Mouse (Mus musculus) urinary bladder, postnatal 10 days (tissue): ENCODE measurements at regions not wholly inside any gene's neighbourhood (a gene's known extent, or its start where the extent isn't known, plus 50 kb on each side); places are given as distances from the start of the nearest gene placed in this dataset.

ENCODE experiments used
- DNase-seq: peaks from one replicate; pipeline ENCODE4 v3.0.0; 2022; ENCODE audit warnings: low spot score

- no peak for DNase-seq
Observed at GRCm38 (mm10) chr9:101445764-101446163, 194.2 kb upstream of the Ppp2r3a start.

GRCm38 (mm10) chr9:101445293-101445692 is 193.7 kb upstream of the Ppp2r3a start:
- no peak for DNase-seq

GRCm38 (mm10) chr9:101439856-101440255 is 188.3 kb upstream of the Ppp2r3a start:
- no peak for DNase-seq

GRCm38 (mm10) chr9:101438564-101439180 is 187.1 kb upstream of the Ppp2r3a start:
- no peak for DNase-seq

- no peak for DNase-seq
Observed at GRCm38 (mm10) chr9:101424974-101425670, 173.5 kb upstream of the Ppp2r3a start.

- no peak for DNase-seq
Observed at GRCm38 (mm10) chr9:101423041-101423440, 171.4 kb upstream of the Ppp2r3a start.

GRCm38 (mm10) chr9:101422006-101422405 is 170.4 kb upstream of the Ppp2r3a start:
- DNase-seq, result no peak

GRCm38 (mm10) chr9:101421136-101421535 is 169.5 kb upstream of the Ppp2r3a start:
- no peak for DNase-seq

GRCm38 (mm10) chr9:101420181-101420580 is 168.6 kb upstream of the Ppp2r3a start:
- no peak for DNase-seq

- DNase-seq, result no peak
Observed at GRCm38 (mm10) chr9:101417660-101418059, 166.1 kb upstream of the Ppp2r3a start.

GRCm38 (mm10) chr9:101416321-101416720 is 164.7 kb upstream of the Ppp2r3a start:
- no peak for DNase-seq

- DNase-seq, result no peak
Observed at GRCm38 (mm10) chr9:101413071-101413633, 161.6 kb upstream of the Ppp2r3a start.

GRCm38 (mm10) chr9:101411951-101412350 is 160.4 kb upstream of the Ppp2r3a start:
- no peak for DNase-seq

GRCm38 (mm10) chr9:101411532-101411880 is 159.9 kb upstream of the Ppp2r3a start:
- no peak for DNase-seq

GRCm38 (mm10) chr9:101410783-101411531 is 159.4 kb upstream of the Ppp2r3a start:
- no peak for DNase-seq

- DNase-seq, result no peak
Observed at GRCm38 (mm10) chr9:101410348-101410747, 158.8 kb upstream of the Ppp2r3a start.

GRCm38 (mm10) chr9:101408116-101408515 is 156.5 kb upstream of the Ppp2r3a start:
- no peak for DNase-seq

- no peak for DNase-seq
Observed at GRCm38 (mm10) chr9:101407141-101407540, 155.5 kb upstream of the Ppp2r3a start.

GRCm38 (mm10) chr9:101404441-101405081 is 153.0 kb upstream of the Ppp2r3a start:
- no peak for DNase-seq

- no peak for DNase-seq
Observed at GRCm38 (mm10) chr9:101404034-101404433, 152.4 kb upstream of the Ppp2r3a start.

- no peak for DNase-seq
Observed at GRCm38 (mm10) chr9:101402544-101403194, 151.1 kb upstream of the Ppp2r3a start.

GRCm38 (mm10) chr9:101401416-101401815 is 149.8 kb upstream of the Ppp2r3a start:
- DNase-seq, result no peak
